Mouse (Mus musculus): ENCODE measurements around the gene Trim52.

The Trim52 gene

DNA sequence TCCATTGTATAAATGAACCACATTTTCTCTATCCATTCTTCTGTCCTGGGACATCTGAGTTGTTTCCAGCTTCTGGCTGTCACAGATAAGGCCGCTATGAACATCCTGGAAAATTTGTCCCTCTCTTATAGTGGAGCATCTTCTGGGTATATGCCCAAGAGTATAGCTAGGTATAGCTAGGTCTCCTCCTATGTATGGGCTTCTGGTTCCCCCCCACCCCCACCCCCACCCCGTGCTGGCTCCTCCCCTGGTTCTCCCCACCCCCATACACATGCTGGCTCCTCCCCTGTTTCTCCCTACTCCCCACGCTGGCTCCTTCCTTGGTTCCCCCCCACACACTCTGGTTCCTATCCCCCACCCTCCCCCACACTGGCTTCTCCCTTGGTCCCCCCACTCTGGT, 78.0 kb downstream of the Trim52 start:
- ATAC-seq (ENCODE audit: insufficient number of reproducible peaks, low FRiP score, low TSS enrichment) = no peak
